Mouse (Mus musculus): Measurements from ENCODE around the gene Ranbp10. TPM values are rescaled to one million over a fixed set of nuclear protein-coding genes. Genes with fewer than 3 reads are reported as not detected.

The Ranbp10 gene
- polyA plus RNA-seq, 1 experiment: 24.6 TPM

DNA sequence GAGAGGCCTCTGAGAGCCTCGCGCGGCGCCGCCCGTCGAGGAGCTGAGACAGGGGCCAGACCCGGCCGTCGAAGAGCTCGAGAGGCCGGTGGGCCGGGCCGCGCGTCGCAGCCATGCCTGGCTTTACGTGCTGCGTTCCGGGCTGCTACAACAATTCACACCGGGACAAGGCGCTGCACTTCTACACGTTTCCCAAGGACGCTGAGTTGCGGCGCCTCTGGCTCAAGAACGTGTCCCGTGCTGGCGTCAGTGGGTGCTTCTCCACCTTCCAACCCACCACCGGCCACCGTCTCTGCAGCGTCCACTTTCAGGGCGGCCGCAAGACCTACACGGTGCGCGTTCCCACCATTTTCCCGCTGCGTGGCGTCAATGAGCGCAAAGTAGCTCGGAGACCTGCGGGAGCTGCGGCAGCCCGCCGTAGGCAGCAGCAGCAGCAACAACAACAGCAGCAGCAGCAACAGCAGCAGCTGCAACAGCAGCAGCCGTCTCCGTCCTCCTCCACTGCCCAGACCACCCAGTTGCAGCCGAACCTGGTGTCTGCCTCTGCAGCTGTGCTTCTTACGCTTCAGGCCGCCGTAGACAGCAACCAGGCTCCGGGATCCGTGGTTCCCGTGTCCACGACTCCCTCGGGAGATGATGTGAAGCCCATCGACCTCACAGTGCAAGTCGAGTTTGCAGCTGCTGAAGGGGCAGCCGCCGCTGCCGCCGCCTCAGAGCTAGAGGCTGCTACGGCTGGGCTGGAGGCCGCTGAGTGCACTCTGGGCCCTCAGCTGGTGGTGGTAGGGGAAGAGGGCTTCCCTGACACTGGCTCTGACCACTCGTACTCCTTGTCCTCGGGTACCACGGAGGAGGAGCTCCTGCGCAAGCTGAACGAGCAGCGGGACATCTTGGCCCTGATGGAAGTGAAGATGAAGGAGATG lies 28.4 kb upstream of the Ranbp10 start:
- peaks cover 4% of the 10 kb centered on the region; the same call in 1 of the 2 replicates for H3K4me1 ChIP-seq (ENCODE audit: control insufficient read depth, insufficient read depth, low read length)

GRCm38 (mm10) chr8:105854715-105855216 lies 27.6 kb upstream of the Ranbp10 start, which contains the start of gene Thap11:
Gene Thap11, plus strand, starts transcription at chr8:105855132.
- TF ChIP-seq POLR2A (IDR thresholded peaks at IDR 0.05; ENCODE audit: extremely low read depth, insufficient read depth, low read length): no peak
- TF ChIP-seq CTCF (IDR thresholded peaks at IDR 0.05; ENCODE audit: extremely low read depth, insufficient read depth, low read length): peak; percentile 81
- peaks cover 4% of the 10 kb centered on the region; the same call in 1 of the 2 replicates for H3K4me1 ChIP-seq (ENCODE audit: control insufficient read depth, insufficient read depth, low read length)
- H3K4me3 ChIP-seq (ENCODE audit: insufficient read depth, low read length): peak within 1 kb of the TSS; percentile 62
- H3K27ac ChIP-seq (ENCODE audit: insufficient read depth, low read length): peak within 1 kb of the TSS; percentile 82

More for the DNA sequence above, 28.4 kb upstream of the Ranbp10 start:
- Histone ChIP-seq H3K4me3 (ENCODE audit: insufficient read depth, low read length) (peak overlapping the region; percentile 62), H3K27ac (ENCODE audit: insufficient read depth, low read length) (peak overlapping the region; percentile 82)
- no peak for TF ChIP-seq CTCF (IDR thresholded peaks at IDR 0.05; ENCODE audit: extremely low read depth, insufficient read depth, low read length)
- no peak for TF ChIP-seq POLR2A (IDR thresholded peaks at IDR 0.05; ENCODE audit: extremely low read depth, insufficient read depth, low read length)

DNA sequence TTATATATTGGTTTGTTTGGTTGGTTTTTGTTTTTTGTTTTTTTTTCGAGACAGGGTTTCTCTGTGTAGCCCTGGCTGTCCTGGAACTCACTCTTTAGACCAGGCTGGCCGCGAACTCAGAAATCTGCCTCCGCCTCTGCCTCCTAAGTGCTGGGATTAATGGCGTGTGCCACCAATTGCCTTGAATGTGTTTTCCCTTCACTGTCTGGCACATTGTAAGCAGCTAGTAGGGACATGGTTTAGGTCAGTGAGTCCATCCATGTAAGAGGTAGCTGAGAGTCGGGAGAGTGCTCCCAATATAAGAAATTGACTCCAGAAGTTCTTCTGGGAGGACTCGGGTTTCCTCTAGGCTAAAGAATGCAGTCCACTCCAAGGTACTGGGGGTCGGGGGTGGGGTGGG lies 27.2 kb upstream of the Ranbp10 start:
- Histone ChIP-seq H3K4me1 (ENCODE audit: control insufficient read depth, insufficient read depth, low read length) (peaks cover 4% of the 10 kb centered on the region; the same call in 1 of the 2 replicates), H3K4me3 (ENCODE audit: insufficient read depth, low read length) (peak overlapping the region; percentile 62; the same call in 1 of the 2 replicates), H3K27ac (ENCODE audit: insufficient read depth, low read length) (no peak overlapping the region)
- no peak for TF ChIP-seq CTCF (IDR thresholded peaks at IDR 0.05; ENCODE audit: extremely low read depth, insufficient read depth, low read length)
- no peak for TF ChIP-seq POLR2A (IDR thresholded peaks at IDR 0.05; ENCODE audit: extremely low read depth, insufficient read depth, low read length)

GRCm38 (mm10) chr8:105853178-105853577 lies 26.0 kb upstream of the Ranbp10 start, which contains the start of gene Cenpt:
Gene Cenpt, minus strand, starts transcription at chr8:105853278.
- no peak within 1 kb of the TSS for H3K27ac ChIP-seq (ENCODE audit: insufficient read depth, low read length)
- H3K4me3 ChIP-seq (ENCODE audit: insufficient read depth, low read length): no peak within 1 kb of the TSS; the same call in 1 of the 2 replicates
- TF ChIP-seq CTCF (IDR thresholded peaks at IDR 0.05; ENCODE audit: extremely low read depth, insufficient read depth, low read length): no peak
- H3K4me1 ChIP-seq (ENCODE audit: control insufficient read depth, insufficient read depth, low read length): peaks cover 4% of the 10 kb centered on the region; the same call in 1 of the 2 replicates

GRCm38 (mm10) chr8:105852146-105852729 lies 25.1 kb upstream of the Ranbp10 start:
- TF ChIP-seq POLR2A (IDR thresholded peaks at IDR 0.05; ENCODE audit: extremely low read depth, insufficient read depth, low read length) (no peak), CTCF (IDR thresholded peaks at IDR 0.05; ENCODE audit: extremely low read depth, insufficient read depth, low read length) (no peak)
- H3K4me1 ChIP-seq (ENCODE audit: control insufficient read depth, insufficient read depth, low read length): peaks cover 4% of the 10 kb centered on the region; the same call in 1 of the 2 replicates
- peak overlapping the region; percentile 69; the same call in 1 of the 2 replicates for H3K4me3 ChIP-seq (ENCODE audit: insufficient read depth, low read length)
- no peak overlapping the region for H3K27ac ChIP-seq (ENCODE audit: insufficient read depth, low read length)

- Histone ChIP-seq H3K4me1 (ENCODE audit: control insufficient read depth, insufficient read depth, low read length) (peaks cover 4% of the 10 kb centered on the region; the same call in 1 of the 2 replicates), H3K4me3 (ENCODE audit: insufficient read depth, low read length) (peak overlapping the region; percentile 69), H3K27ac (ENCODE audit: insufficient read depth, low read length) (no peak overlapping the region)
- TF ChIP-seq POLR2A (IDR thresholded peaks at IDR 0.05; ENCODE audit: extremely low read depth, insufficient read depth, low read length): peak; percentile 81; the same call in 1 of the 2 replicates
- TF ChIP-seq CTCF (IDR thresholded peaks at IDR 0.05; ENCODE audit: extremely low read depth, insufficient read depth, low read length): no peak
Observed at GRCm38 (mm10) chr8:105851651-105852143, 24.5 kb upstream of the Ranbp10 start.

DNA sequence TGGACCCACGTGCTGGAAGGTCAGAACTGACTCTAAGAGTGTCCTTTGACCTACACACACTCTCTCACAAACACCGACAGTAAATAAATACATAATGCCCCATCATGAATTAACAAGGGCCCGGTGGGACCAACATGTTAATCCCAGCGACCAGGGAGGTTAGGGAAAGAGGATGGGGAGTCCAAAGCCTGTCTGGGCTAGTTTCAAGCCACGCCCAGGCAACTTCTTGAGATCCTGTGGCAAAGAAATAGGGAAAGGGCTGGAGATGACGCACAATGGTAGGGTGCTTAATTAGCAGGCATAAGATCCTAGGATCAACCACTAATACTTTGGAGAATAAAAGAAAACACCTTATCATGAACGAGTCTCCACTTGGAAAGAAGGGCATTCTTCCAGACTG lies 23.5 kb upstream of the Ranbp10 start:
- TF ChIP-seq POLR2A (IDR thresholded peaks at IDR 0.05; ENCODE audit: extremely low read depth, insufficient read depth, low read length) (no peak), CTCF (IDR thresholded peaks at IDR 0.05; ENCODE audit: extremely low read depth, insufficient read depth, low read length) (no peak)
- Histone ChIP-seq H3K27ac (ENCODE audit: insufficient read depth, low read length) (no peak overlapping the region), H3K4me1 (ENCODE audit: control insufficient read depth, insufficient read depth, low read length) (0 out of 2 replicates have a peak, but pooled peaks cover 1% of the 10 kb centered on the region), H3K4me3 (ENCODE audit: insufficient read depth, low read length) (no peak overlapping the region)

DNA sequence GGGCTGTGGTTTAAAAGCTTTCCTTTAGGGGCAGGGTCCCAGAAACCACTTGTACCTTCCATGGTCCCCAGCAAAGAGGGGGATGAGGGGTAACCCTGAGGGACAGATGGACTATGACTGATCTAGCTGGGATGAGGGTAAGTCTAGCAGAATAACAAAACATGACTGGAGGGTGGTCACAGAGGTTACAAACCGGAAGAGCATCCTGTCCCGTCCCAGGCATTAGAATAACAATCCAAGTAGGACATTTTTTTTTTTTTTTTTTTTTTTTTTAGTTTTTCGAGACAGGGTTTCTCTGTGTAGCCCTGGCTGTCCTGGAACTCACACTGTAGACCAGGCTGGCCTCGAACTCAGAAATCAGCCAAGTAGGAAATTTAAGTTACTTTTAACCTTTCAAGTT lies 22.9 kb upstream of the Ranbp10 start:
- TF ChIP-seq POLR2A (IDR thresholded peaks at IDR 0.05; ENCODE audit: extremely low read depth, insufficient read depth, low read length): no peak
- TF ChIP-seq CTCF (IDR thresholded peaks at IDR 0.05; ENCODE audit: extremely low read depth, insufficient read depth, low read length): no peak
- 0 out of 2 replicates have a peak, but pooled peaks cover 1% of the 10 kb centered on the region for H3K4me1 ChIP-seq (ENCODE audit: control insufficient read depth, insufficient read depth, low read length)
- no peak overlapping the region for H3K27ac ChIP-seq (ENCODE audit: insufficient read depth, low read length)
- no peak overlapping the region for H3K4me3 ChIP-seq (ENCODE audit: insufficient read depth, low read length)

DNA sequence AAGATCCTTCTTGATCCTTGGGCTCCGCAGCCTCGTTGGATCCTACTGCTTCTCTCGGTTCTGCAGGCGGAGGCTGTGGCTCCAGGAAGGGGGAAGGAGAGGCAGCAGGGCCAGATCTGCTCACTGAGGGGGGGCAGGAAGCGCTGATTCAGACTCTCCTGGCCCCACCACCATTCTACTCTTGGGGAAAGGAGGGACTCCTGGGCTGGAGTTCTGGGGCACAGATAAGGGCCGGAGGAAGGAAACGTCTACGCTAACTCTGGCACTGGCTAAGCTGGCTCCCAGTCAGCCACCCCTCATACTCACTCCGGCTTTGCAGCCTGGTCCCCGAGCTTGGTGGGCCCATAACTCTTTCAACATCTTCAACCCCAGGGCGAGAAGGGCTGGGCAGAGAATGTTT lies 19.5 kb upstream of the Ranbp10 start:
- H3K4me1 ChIP-seq (ENCODE audit: control insufficient read depth, insufficient read depth, low read length): no peaks in the 10 kb centered on the region
- no peak overlapping the region for H3K4me3 ChIP-seq (ENCODE audit: insufficient read depth, low read length)
- no peak overlapping the region for H3K27ac ChIP-seq (ENCODE audit: insufficient read depth, low read length)
- TF ChIP-seq CTCF (IDR thresholded peaks at IDR 0.05; ENCODE audit: extremely low read depth, insufficient read depth, low read length) (no peak), POLR2A (IDR thresholded peaks at IDR 0.05; ENCODE audit: extremely low read depth, insufficient read depth, low read length) (no peak)
